Mouse (Mus musculus): ENCODE measurements around the gene Mylpf.

Mylpf gene

DNA sequence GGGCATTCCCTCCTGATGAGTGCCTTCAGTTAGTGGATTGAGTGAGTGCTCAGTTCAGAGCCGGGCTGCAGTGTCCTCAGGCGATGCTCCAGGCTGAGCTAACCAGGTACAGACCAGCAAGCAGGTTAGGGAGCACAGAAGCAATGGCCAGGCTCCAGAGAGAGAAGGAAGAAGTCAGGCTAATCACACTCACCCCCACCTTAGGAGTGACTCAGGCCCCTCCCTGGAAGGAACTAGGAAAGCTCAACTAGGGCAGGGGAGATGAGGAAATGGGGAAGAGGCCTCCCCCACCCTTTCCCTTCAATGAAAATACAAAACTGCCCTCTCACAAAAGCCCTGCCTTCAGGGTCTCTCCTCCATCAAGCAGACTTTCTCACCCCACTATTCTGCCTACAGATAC, 2.1 kb upstream of the Mylpf start:
- 22% methylated on average over 2 of the region's 2 CpGs for WGBS

DNA sequence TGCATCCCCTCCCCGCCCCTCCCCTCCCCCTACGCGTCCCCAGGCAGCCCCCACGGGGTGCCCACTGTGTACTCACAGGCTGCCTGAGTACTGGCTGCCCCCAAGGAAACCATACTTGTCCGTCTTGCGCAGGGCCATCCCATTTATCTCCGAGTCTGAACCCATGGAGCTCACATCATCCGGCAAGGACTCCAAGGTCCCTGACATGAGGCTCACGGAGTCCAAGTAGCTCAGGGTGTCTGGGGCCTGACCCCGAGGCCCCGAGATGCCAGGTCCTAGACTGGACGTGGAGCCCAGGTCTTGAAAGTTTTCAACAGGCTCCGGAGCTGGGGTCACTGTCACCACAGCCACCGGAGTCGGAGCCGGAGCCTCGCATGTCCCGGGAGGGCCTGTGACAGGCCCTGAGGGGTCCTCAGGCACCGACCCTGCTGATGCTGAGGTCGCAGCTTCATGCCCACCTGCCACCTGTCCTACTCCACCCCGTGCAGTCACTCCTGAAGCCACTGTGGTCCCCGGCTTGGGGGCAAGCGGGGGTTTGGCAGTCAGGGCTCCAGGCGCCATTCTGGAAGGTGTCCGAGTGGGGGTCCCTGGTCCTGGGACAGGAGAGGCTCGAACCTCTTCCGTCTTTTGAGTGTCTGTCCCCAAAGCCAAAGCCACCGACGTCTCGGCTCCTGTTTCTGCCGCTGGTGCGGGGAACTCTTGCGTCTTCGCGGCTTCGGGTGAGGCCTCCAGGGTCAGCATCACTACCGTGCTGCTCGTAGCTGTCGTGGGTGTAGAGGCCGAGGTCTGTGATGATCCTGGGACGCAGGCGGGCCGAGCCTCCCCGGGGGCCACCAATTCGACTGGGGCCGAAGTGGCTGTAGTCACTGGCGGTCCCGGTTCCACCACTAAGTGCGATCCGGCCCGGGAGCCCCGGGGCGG, 1.1 kb upstream of the Mylpf start:
- under 1% methylated on average over 53 of the region's 53 CpGs for WGBS

DNA sequence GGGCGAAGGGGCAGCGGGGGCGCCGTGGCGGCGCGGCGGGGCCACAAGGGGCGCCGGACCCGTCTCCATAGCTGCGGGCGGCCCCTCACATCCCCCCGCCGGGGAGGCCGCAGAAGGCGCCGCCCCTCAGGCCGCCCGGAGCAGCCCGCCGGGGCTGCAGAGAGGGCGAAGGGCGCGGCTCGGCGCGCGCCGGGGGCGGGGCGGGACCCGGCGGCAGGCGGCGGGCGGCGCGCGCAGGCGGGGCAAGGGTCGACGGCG, 466 bp upstream of the Mylpf start, which contains the start of gene Tbc1d10b:
Gene Tbc1d10b, minus strand, starts transcription at position 174 of the 258 bp plus-strand sequence.
- WGBS, result 0% methylated on average over 31 of the region's 44 CpGs

GRCm38 (mm10) chr7:127209851-127210250, 1.2 kb downstream of the Mylpf start:
- WGBS, result 73% methylated on average over 5 of the region's 5 CpGs

DNA sequence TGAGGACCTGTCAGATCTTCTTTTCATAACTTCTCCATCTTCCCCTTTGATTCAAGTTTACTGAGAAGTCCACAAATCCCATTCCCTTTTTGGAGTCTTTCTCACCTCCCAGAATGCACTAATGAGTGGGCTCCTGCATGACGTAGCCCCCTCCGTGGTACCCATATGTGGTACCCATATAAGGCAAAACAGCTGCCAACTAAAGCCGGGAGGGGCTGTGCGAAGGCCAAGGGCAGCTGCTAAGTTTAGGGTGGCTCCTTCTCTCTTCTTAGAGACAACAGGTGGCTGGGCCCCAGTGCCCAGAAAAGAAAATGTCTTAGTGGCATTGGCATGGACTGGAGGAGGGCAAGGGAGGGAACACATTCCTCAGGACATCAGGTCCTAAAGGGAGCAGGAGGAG, 1.6 kb downstream of the Mylpf start:
- 86% methylated on average over 4 of the region's 4 CpGs for WGBS

DNA sequence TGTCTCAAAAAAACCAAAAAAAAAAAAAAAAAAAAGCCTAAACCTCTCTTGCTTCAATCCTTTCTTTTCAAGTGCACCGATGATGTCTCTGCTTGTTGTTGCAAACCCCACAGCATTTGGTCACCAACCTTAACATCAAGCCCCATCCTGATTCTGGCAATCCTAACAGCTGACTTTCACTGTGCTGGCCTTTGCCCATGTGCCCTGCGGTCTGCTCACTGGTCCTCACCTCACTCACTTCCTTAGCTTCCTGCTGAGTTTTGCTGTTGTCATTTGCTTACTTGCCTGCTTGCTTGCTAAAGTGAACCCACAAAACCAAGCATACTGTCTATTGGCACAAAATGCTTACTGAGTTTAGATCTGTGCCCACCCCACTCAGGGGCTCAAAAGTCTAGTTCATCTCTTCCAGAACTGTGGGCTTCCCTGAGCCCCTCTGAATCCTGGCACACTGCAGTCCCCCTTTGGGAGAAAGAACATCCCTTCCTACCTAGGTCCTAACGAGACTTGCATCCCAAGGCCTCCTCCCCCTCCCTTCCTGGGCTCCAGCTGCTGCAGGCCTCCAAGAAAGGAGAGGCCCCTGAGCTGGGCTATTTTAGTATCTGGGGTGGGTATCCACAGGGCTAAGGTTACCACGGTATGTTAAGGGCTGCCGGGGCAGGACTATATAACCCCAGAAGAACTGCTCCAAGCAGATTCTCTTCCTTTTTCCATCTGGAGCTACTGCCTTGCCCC, 2.5 kb downstream of the Mylpf start:
- WGBS, result 76% methylated on average over 5 of the region's 5 CpGs

DNA sequence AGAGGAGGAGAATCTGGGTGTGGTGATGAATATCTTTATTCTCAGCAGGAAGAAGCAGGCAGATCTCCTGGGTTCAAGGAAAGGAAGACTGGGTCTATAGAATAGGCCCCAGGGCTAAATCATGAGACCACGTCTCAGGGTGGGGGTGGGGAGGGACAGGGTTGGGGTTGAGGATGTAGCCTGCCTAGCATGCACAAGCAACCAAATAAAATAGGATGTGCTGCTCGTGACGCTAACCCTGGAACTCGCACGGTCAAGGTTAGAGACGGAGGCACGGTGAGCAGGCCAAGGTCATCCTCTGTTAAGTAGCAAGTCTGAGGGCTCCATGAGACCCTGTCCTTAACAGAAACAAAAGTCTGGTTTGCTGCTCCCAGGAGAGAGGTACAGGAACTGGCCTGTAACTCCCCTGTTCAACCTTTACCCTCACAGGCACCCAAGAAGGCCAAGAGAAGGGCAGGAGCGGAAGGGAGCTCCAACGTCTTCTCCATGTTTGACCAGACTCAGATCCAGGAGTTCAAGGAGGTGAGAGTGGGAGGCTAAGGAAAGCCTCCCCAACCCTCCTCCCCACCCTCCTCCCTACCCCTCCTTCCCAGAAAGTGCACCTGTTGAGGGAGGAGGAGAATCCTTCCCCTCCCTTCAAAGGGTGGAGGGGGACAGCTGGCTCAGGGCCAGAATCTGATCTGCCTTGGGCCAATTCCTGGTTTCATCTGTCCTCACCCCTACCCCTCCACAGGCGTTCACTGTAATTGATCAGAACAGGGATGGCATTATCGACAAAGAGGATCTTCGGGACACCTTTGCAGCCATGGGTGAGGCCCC, 4.0 kb downstream of the Mylpf start:
- 93% methylated on average over 12 of the region's 12 CpGs for WGBS

GRCm38 (mm10) chr7:127213485-127213884, 4.8 kb downstream of the Mylpf start:
- WGBS, result 45% methylated on average over 7 of the region's 7 CpGs

GRCm38 (mm10) chr7:127213930-127214329, 5.2 kb downstream of the Mylpf start:
- 50% methylated on average over 12 of the region's 12 CpGs for WGBS

DNA sequence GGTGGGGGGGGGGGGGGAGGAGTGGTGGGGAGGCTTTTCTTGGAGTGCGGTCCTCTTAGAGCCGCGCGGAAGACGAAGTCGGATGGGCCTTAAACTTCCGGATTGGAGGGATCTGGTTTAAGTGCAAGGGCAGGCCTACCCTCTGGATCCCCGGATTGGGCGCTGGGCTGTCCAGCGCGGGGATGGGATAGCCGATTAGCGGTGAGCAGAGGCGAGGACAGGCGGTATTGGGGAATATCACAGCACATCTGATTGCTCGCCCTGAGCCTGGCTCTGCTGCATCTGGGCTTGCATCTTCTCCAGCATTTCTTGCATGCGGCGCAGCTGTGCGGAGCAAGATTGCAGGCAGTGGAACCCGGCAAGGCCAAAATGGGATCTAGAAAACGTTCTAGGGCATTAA, 5.8 kb downstream of the Mylpf start:
- WGBS, result 59% methylated on average over 21 of the region's 21 CpGs

- WGBS, result 29% methylated on average over 33 of the region's 33 CpGs
These were observed 6.5 kb downstream of the Mylpf start for GRCm38 (mm10) chr7:127214981-127215871.

GRCm38 (mm10) chr7:127216307-127216706, 7.6 kb downstream of the Mylpf start:
- WGBS, result 89% methylated on average over 5 of the region's 5 CpGs

GRCm38 (mm10) chr7:127217475-127217874, 8.8 kb downstream of the Mylpf start:
- WGBS, result 95% methylated on average over 6 of the region's 6 CpGs

GRCm38 (mm10) chr7:127217901-127218642, 9.4 kb downstream of the Mylpf start:
- 87% methylated on average over 10 of the region's 10 CpGs for WGBS

GRCm38 (mm10) chr7:127218670-127219069, 10.0 kb downstream of the Mylpf start:
- 93% methylated on average over 4 of the region's 4 CpGs for WGBS

- 79% methylated on average over 6 of the region's 6 CpGs for WGBS
These were observed 11.8 kb downstream of the Mylpf start for GRCm38 (mm10) chr7:127220440-127220839.

DNA sequence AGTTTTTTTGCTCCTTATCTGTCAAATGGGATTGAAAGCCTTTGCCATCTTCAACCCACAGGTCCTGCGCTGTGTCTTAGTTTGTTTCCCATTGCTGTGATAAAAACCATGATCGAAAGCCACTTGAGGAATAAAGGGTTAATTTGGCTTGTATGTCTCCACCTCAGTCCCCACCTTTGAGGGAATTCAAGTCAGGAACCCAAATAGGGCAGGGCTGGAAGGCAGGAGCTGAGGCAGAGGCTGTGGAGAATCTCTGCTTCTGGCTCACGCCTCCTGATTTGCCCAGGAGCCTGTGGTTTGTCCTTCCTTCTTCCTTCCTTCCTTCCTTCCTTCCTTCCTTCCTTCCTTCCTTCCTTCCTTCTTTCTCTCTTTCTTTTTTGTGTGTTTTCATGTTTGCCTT, 14.4 kb downstream of the Mylpf start:
- WGBS, result 97% methylated on average over 3 of the region's 3 CpGs

GRCm38 (mm10) chr7:127223515-127224478, 15.1 kb downstream of the Mylpf start:
- 92% methylated on average over 6 of the region's 6 CpGs for WGBS

- WGBS, result 93% methylated on average over 6 of the region's 6 CpGs
These were observed 15.9 kb downstream of the Mylpf start for GRCm38 (mm10) chr7:127224616-127225015.
